In genomic region chr3:129836051-129836697, GRCm38 (mm10) we compare ENCODE assay signal across 9 mouse cellular contexts. TPM values are rescaled to one million over a fixed set of nuclear protein-coding genes. Genes with fewer than 3 reads are reported as not detected.
DNase-seq lines count a peak whose midpoint lies in the region; ATAC-seq and TF ChIP-seq lines count a peak whose summit lies in the region.
"Had no signal": no experiment of that assay in that cellular context is flagged by ENCODE, and none has a peak within 500 bp of the region (broad histone marks: within the 10 kb centered on the region; RNA-seq: fewer than 3 reads in every experiment).

No protein-coding gene starts in this region.

- peaks cover 3% of the 10 kb centered on the region for H3K27me3 ChIP-seq in CH12.LX (replicated peaks)
- no peaks in the 10 kb centered on the region for H3K27me3 ChIP-seq in lung, embryonic 14.5 days (ENCODE audit: insufficient read depth, low read length)
- H3K27me3 ChIP-seq: limb, embryonic 15.5 days had no signal

- peak; percentile 76 for DNase-seq in CH12.LX (ENCODE audit: extremely low read depth)
- DNase-seq in brain, embryonic 14.5 days (ENCODE audit: low read depth): peak; percentile 13
- peak; percentile 73 for DNase-seq in kidney, adult 11 months
- peak; percentile 50 for DNase-seq in lung, embryonic 14.5 days
- no peak for DNase-seq in layer of hippocampus, adult 9-10 months (ENCODE audit: low spot score)
- no peak for DNase-seq in urinary bladder, postnatal 4 days (ENCODE audit: low spot score in 2 of 2)
- DNase-seq in gastrocnemius, adult 18-20 months (ENCODE audit: low spot score): no peak
- DNase-seq in natural killer cell, adult 2 months (ENCODE audit: low spot score in 2 of 2): no peak

- 9% methylated on average over 11 of the region's 11 CpGs for WGBS in lung, embryonic 14.5 days

- no peak for TF ChIP-seq CTCF in CH12.LX (conservative IDR thresholded peaks at IDR 0.05 in 1 of 2, IDR thresholded peaks at IDR 0.05 in 1 of 2; ENCODE audit: low read depth in 2 of 2, low read length in 2 of 2)
- TF ChIP-seq CTCF in brain, embryonic 14.5 days (IDR thresholded peaks at IDR 0.05; ENCODE audit: borderline replicate concordance, extremely low read depth, insufficient read depth, insufficient read length): no peak
- no peak for TF ChIP-seq CTCF in lung, embryonic 14.5 days (IDR thresholded peaks at IDR 0.05; ENCODE audit: low read depth)

- H3K4me2 ChIP-seq in CH12.LX (ENCODE audit: insufficient read depth, low read depth, poor library complexity, severe bottlenecking): peak overlapping the region; percentile 59
- peak overlapping the region; percentile 47 for H3K4me2 ChIP-seq in lung, embryonic 14.5 days
- H3K4me2 ChIP-seq: limb, embryonic 15.5 days had no signal

- no peak overlapping the region for H3K9ac ChIP-seq in CH12.LX (ENCODE audit: insufficient read depth, low read depth)
- no peak overlapping the region for H3K9ac ChIP-seq in lung, embryonic 14.5 days
- H3K9ac ChIP-seq: limb, embryonic 15.5 days had no signal

- H3K27ac ChIP-seq in CH12.LX (ENCODE audit: insufficient read depth, low read depth): no peak overlapping the region
- peak overlapping the region; percentile 75; the same call in 1 of the 2 replicates for H3K27ac ChIP-seq in lung, embryonic 14.5 days (ENCODE audit: low read depth)
- H3K27ac ChIP-seq: limb, embryonic 15.5 days had no signal

- no peak for TF ChIP-seq RAD21 in CH12.LX (IDR thresholded peaks at IDR 0.05; ENCODE audit: low read depth, low read length)

- peak; percentile 61; the same call in 1 of the 2 replicates for ATAC-seq in lung, embryonic 14.5 days (ENCODE audit: insufficient read depth)

- TF ChIP-seq EP300 in CH12.LX (IDR thresholded peaks at IDR 0.05; ENCODE audit: low read length): no peak

- dilution Hi-C loops in CH12.LX (cut with MboI; ENCODE audit: extremely low pct_ligation_motif_present, extremely low pct_unique_long_range_greater_than_20kb, low sequenced_read_pairs): no loop called here

- H3K79me2 ChIP-seq in CH12.LX (replicated peaks; ENCODE audit: control insufficient read depth, extremely low read depth, insufficient read depth, poor library complexity, severe bottlenecking): no peaks in the 10 kb centered on the region

- peaks cover 5 to 12% of the 10 kb centered on the region in 2 experiments for H3K4me1 ChIP-seq in CH12.LX (ENCODE audit: control insufficient read depth in 1 of 2, insufficient read depth in 2 of 2)
- no peaks in the 10 kb centered on the region for H3K4me1 ChIP-seq in lung, embryonic 14.5 days (ENCODE audit: insufficient read depth)
- H3K4me1 ChIP-seq: limb, embryonic 15.5 days had no signal

- TF ChIP-seq POLR2A in CH12.LX (IDR thresholded peaks at IDR 0.05; ENCODE audit: low read depth, low read length): peak; percentile 38; the same call in 1 of the 2 replicates
- TF ChIP-seq POLR2A in brain, embryonic 14.5 days (IDR thresholded peaks at IDR 0.05; ENCODE audit: borderline replicate concordance, extremely low read depth, insufficient read depth, insufficient read length, poor library complexity, severe bottlenecking): no peak

- no peaks in the 10 kb centered on the region for H3K36me3 ChIP-seq in CH12.LX (replicated peaks in 1 of 2; ENCODE audit: control insufficient read depth in 1 of 2, insufficient read depth in 1 of 2, low read length in 1 of 2)
- H3K36me3 ChIP-seq in lung, embryonic 14.5 days (ENCODE audit: insufficient read depth): no peaks in the 10 kb centered on the region
- H3K36me3 ChIP-seq: limb, embryonic 15.5 days had no signal

- no peak overlapping the region for H3K4me3 ChIP-seq in CH12.LX (replicated peaks in 1 of 3; ENCODE audit: low read depth in 2 of 3, low read length in 2 of 3, poor library complexity in 1 of 3)
- no peak overlapping the region for H3K4me3 ChIP-seq in lung, embryonic 14.5 days (ENCODE audit: low read depth, low read length)
- H3K4me3 ChIP-seq: limb, embryonic 15.5 days had no signal

- in situ Hi-C loops in CH12.LX (cut with MboI; ENCODE audit: low pct_ligation_motif_present, low pct_unique_long_range_greater_than_20kb, low sequenced_read_pairs): no loop called here

- H3K9me3 ChIP-seq in CH12.LX (replicated peaks; ENCODE audit: low read length): no peaks in the 10 kb centered on the region
- no peaks in the 10 kb centered on the region for H3K9me3 ChIP-seq in lung, embryonic 14.5 days (ENCODE audit: low read depth, low read length)
- H3K9me3 ChIP-seq: limb, embryonic 15.5 days had no signal

TF ChIP-seq in CH12.LX, 34 proteins besides CTCF, POLR2A, EP300 and RAD21:
- no peak for TF ChIP-seq MXI1 (IDR thresholded peaks at IDR 0.05; ENCODE audit: low read depth, low read length)
- peak; percentile 86 for TF ChIP-seq ZNF384 (IDR thresholded peaks at IDR 0.05; ENCODE audit: low read depth, low read length)
- no peak for TF ChIP-seq USF2 (conservative IDR thresholded peaks at IDR 0.05; ENCODE audit: low read depth, low read length)
- TF ChIP-seq ZKSCAN1 (IDR thresholded peaks at IDR 0.05; ENCODE audit: borderline replicate concordance, low read depth, low read length): no peak
- TF ChIP-seq RCOR1 (conservative IDR thresholded peaks at IDR 0.05; ENCODE audit: low read depth, low read length): no peak
- TF ChIP-seq HCFC1 (IDR thresholded peaks at IDR 0.05; ENCODE audit: low read depth, low read length): no peak

RNA-seq across cellular contexts. Expression of gene Cfi, which starts 0.5 kb away (rescaled TPM):
- total RNA-seq in CH12.LX (2012; rRNA removed): 0.04 TPM in 1 of 2 replicates, not detected in the other
- not detected in 2 replicates for total RNA-seq in CH12.LX (2014; rRNA removed)
- 0.14 TPM in 1 of 2 replicates, not detected in the other for polyA plus RNA-seq in CH12.LX (2012; ENCODE audit: insufficient read length, low read depth)
- 0.04 and 0.21 TPM in 2 replicates for polyA plus RNA-seq in brain, embryonic 14.5 days (2012; rRNA removed)
- 25.7 and 26.4 TPM in 2 replicates for polyA plus RNA-seq in lung, embryonic 14.5 days (2014; fragmentation: Nextera tagmentation; extraction: Ambion mirVana)
- total RNA-seq in gastrocnemius, adult 18-20 months (2021): under 1 TPM in 1 of 2 experiments, not detected in 1; 0.38 TPM

RNA-seq across cellular contexts. Expression of gene Gar1, which starts 5.0 kb away (rescaled TPM):
- 90.7 and 111 TPM in 2 replicates for total RNA-seq in CH12.LX (2012; rRNA removed)
- 45.7 and 47.3 TPM in 2 replicates for total RNA-seq in CH12.LX (2014; rRNA removed)
- polyA plus RNA-seq in CH12.LX (2012; ENCODE audit: insufficient read length, low read depth): 363 and 381 TPM in 2 replicates
- 56.6 and 57.6 TPM in 2 replicates for polyA plus RNA-seq in brain, embryonic 14.5 days (2012; rRNA removed)
- polyA plus RNA-seq in lung, embryonic 14.5 days (2014; fragmentation: Nextera tagmentation; extraction: Ambion mirVana): 44.8 and 45.2 TPM in 2 replicates
- total RNA-seq in gastrocnemius, adult 18-20 months (2021): 10 to 100 TPM; 19.7 to 21.7 TPM

RNA-seq across cellular contexts. Expression of gene Rrh, which starts 13.8 kb away (rescaled TPM):
- 0.08 and 0.17 TPM in 2 replicates for total RNA-seq in CH12.LX (2012; rRNA removed)
- total RNA-seq in CH12.LX (2014; rRNA removed): not detected in 2 replicates
- 0.14 and 0.30 TPM in 2 replicates for polyA plus RNA-seq in CH12.LX (2012; ENCODE audit: insufficient read length, low read depth)
- polyA plus RNA-seq in brain, embryonic 14.5 days (2012; rRNA removed): 0.59 and 1.2 TPM in 2 replicates
- polyA plus RNA-seq in lung, embryonic 14.5 days (2014; fragmentation: Nextera tagmentation; extraction: Ambion mirVana): 0.08 and 0.13 TPM in 2 replicates
- not detected for total RNA-seq in gastrocnemius, adult 18-20 months (2021)

RNA-seq across cellular contexts. Expression of gene Lrit3, which starts 32.3 kb away (rescaled TPM):
- not detected in 2 replicates for total RNA-seq in CH12.LX (2012; rRNA removed)
- not detected in 2 replicates for total RNA-seq in CH12.LX (2014; rRNA removed)
- polyA plus RNA-seq in CH12.LX (2012; ENCODE audit: insufficient read length, low read depth): not detected in 2 replicates
- polyA plus RNA-seq in brain, embryonic 14.5 days (2012; rRNA removed): 0.15 and 0.23 TPM in 2 replicates
- polyA plus RNA-seq in lung, embryonic 14.5 days (2014; fragmentation: Nextera tagmentation; extraction: Ambion mirVana): 0.26 TPM in 1 of 2 replicates, not detected in the other
- not detected for total RNA-seq in gastrocnemius, adult 18-20 months (2021)
- polyA plus RNA-seq: limb, embryonic 15.5 days had no signal

RNA-seq across cellular contexts. Expression of gene Pla2g12a, which starts 42.2 kb away (rescaled TPM):
- total RNA-seq in CH12.LX (2012; rRNA removed) (38.4 and 50.2 TPM in 2 replicates), CH12.LX (2014; rRNA removed) (78.3 and 81.6 TPM in 2 replicates)
- 58.6 and 62.1 TPM in 2 replicates for polyA plus RNA-seq in CH12.LX (2012; ENCODE audit: insufficient read length, low read depth)
- polyA plus RNA-seq in brain, embryonic 14.5 days (2012; rRNA removed): 23.5 and 23.9 TPM in 2 replicates
- polyA plus RNA-seq in lung, embryonic 14.5 days (2014; fragmentation: Nextera tagmentation; extraction: Ambion mirVana): 36.4 and 38.2 TPM in 2 replicates
- total RNA-seq in gastrocnemius, adult 18-20 months (2021): 100 to 1,000 TPM in 1 of 2 experiments, 10 to 100 TPM in 1; 89.5 to 116 TPM

Comparison
In these comparisons a context has a peak if more than half of its experiments do, and no peak if none do; other contexts are left out.
1. DNase-seq: peak in CH12.LX (single experiment), brain, embryonic 14.5 days (single experiment), kidney, adult 11 months (single experiment) and lung, embryonic 14.5 days (single experiment); none in layer of hippocampus, adult 9-10 months (single experiment), urinary bladder, postnatal 4 days (0 of 2), gastrocnemius, adult 18-20 months (single experiment) and natural killer cell, adult 2 months (0 of 2).
2. RNA of gene Cfi, which starts 0.5 kb away (polyA plus RNA-seq): 25.7 to 26.4 TPM in lung, embryonic 14.5 days; 0.14 TPM in CH12.LX and 0.04 to 0.21 TPM in brain, embryonic 14.5 days; every median in the first group is over 10 times any median in the second.